Mouse (Mus musculus) thymus, adult 2 months (tissue): ENCODE data around the gene Vamp1. TPM values are rescaled to one million over a fixed set of nuclear protein-coding genes. Genes with fewer than 3 reads are reported as not detected.

Experiments used
- DNase-seq: peaks from one replicate; pipeline ENCODE4 v3.0.0; 2021
- H3K27ac ChIP-seq: fragments of 200-500 bp; 2 replicates; pipeline ENCODE4 v1.5.1; 2012; ENCODE audit warnings: low read length, control low read depth; ENCODE audit not compliant: control insufficient read depth, insufficient read depth
- H3K27me3 ChIP-seq: fragments of 200-500 bp; 2 replicates; pipeline ENCODE4 v1.6.1; 2012; ENCODE audit warnings: mild to moderate bottlenecking, low read length, moderate library complexity, mixed read lengths; ENCODE audit not compliant: control insufficient read depth, insufficient read depth
- H3K36me3 ChIP-seq: fragments of 200-500 bp; 2 replicates; pipeline ENCODE4 v1.6.1; 2012; ENCODE audit warnings: mild to moderate bottlenecking, low read length, moderate library complexity; ENCODE audit not compliant: control insufficient read depth, insufficient read depth
- H3K4me1 ChIP-seq: fragments of 200-500 bp; replicated peaks from 2 replicates; pipeline ENCODE4 v1.6.1; 2012; ENCODE audit warnings: low read length; ENCODE audit not compliant: control insufficient read depth, insufficient read depth
- H3K4me3 ChIP-seq: fragments of 200-500 bp; 2 replicates; pipeline ENCODE4 v1.5.1; 2012; ENCODE audit warnings: mild to moderate bottlenecking, low read length, control low read depth, moderate library complexity; ENCODE audit not compliant: control insufficient read depth, insufficient read depth
- CTCF ChIP-seq: fragments of 200-500 bp; IDR thresholded peaks from 2 replicates; pipeline ENCODE4 v1.5.1; 2012; ENCODE audit warnings: mild to moderate bottlenecking, control low read depth, low read length, moderate library complexity, borderline replicate concordance; ENCODE audit not compliant: control insufficient read depth, poor library complexity, insufficient read depth; ENCODE audit errors: extremely low read depth
- POLR2A ChIP-seq: fragments of 200-500 bp; IDR thresholded peaks from 2 replicates; pipeline ENCODE4 v1.6.1; 2012; ENCODE audit warnings: mild to moderate bottlenecking, low read length, control low read depth, moderate library complexity; ENCODE audit not compliant: control insufficient read depth, poor library complexity, insufficient read depth; ENCODE audit errors: extremely low read depth
- WGBS: fragments of 180-500 bp; shearing (Covaris S2); methylation state at CpG from one replicate; pipeline ENCODE4 v1.1.7; 2018; 5-methylcytosine and 5-hydroxymethylcytosine counted together
- polyA plus RNA-seq: library from polyadenylated mRNA; depleted of rRNA; stranded (reverse); fragments of >200 nt; gene quantifications from 2 replicates; pipeline ENCODE4 v1.2.3, GENCODE M21; 2012

Vamp1 gene
- polyA plus RNA-seq, 1 experiment = 423 TPM

GRCm38 (mm10) chr6:125192016-125192714, 23.2 kb upstream of the Vamp1 start:
- WGBS = under 1% methylated on average over 34 of the region's 34 CpGs
- H3K4me1 ChIP-seq = peaks cover 2% of the 10 kb centered on the region
- TF ChIP-seq CTCF (no peak), POLR2A (no peak; the same call in 1 of the 2 replicates)
- H3K27ac ChIP-seq = peak overlapping the region; percentile 86
- no peaks in the 10 kb centered on the region for H3K27me3 ChIP-seq
- H3K36me3 ChIP-seq = peaks cover 10% of the 10 kb centered on the region
- DNase-seq = peak; percentile 87
- H3K4me3 ChIP-seq = peak overlapping the region; percentile 86

DNA sequence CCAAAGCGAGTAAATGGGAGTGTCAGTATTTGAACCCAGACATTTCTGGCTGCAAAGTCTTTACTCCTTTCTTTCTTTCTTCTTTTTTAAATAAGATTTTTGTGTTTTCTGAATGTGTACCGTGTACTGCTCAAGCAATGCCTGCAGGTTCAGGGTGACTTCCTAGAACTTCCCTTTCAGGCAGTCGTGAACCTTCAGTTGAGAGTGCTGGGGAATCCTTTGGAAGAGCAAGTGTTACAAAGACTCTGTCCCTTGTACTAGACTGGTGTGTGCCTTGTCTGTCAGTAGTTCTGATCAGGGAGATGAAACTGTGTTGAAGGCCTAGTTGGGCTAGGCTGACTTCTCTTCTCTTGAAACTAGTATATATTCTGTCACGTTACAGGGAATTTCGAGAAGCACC, 22.5 kb upstream of the Vamp1 start:
- 29% methylated on average over 5 of the region's 5 CpGs for WGBS
- Histone ChIP-seq H3K4me3 (peak overlapping the region; percentile 86), H3K4me1 (peaks cover 2% of the 10 kb centered on the region), H3K36me3 (peaks cover 8% of the 10 kb centered on the region; the same call in 1 of the 2 replicates), H3K27me3 (no peaks in the 10 kb centered on the region), H3K27ac (peak overlapping the region; percentile 86; the same call in 1 of the 2 replicates)
- TF ChIP-seq POLR2A (no peak), CTCF (no peak)
- DNase-seq = no peak

GRCm38 (mm10) chr6:125193390-125193789, 22.0 kb upstream of the Vamp1 start:
- Histone ChIP-seq H3K36me3 (peaks cover 5% of the 10 kb centered on the region; the same call in 1 of the 2 replicates), H3K4me1 (peaks cover 2% of the 10 kb centered on the region), H3K27me3 (no peaks in the 10 kb centered on the region), H3K4me3 (no peak overlapping the region), H3K27ac (no peak overlapping the region)
- DNase-seq = no peak
- TF ChIP-seq POLR2A (no peak), CTCF (no peak)
- 82% methylated on average over 7 of the region's 7 CpGs for WGBS

DNA sequence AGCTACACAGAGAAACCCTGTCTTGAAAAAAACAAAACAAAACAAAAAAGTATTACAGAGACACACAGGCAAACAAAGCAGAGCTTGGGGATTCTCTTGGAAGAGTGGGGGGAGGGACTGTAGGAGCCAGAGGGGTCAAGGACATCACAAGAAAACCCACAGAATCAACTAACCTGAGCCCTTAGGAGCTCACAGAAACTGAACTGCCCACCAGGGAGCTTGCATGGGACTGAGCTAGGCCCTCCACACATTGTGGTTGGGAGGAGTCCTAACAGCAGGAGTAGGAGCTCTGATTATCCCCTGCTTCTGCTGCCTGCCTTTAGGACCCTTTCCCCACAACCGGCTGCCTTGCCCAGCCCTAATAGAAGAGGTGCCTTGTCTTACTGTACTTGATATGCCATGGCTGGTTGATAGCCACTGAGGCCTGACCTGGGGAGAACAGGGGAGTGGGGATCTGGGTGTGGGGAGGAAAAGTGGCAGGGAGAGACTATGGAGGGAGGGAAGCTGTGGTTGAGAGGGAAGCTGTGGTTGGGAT, 19.7 kb upstream of the Vamp1 start:
- no peak overlapping the region for H3K27ac ChIP-seq
- H3K36me3 ChIP-seq = 0 out of 2 replicates have a peak, but pooled peaks cover 4% of the 10 kb centered on the region
- H3K27me3 ChIP-seq = no peaks in the 10 kb centered on the region
- DNase-seq = no peak
- 92% methylated on average over 1 of the region's 1 CpGs for WGBS
- no peak for TF ChIP-seq POLR2A
- TF ChIP-seq CTCF = no peak
- peaks cover 2% of the 10 kb centered on the region for H3K4me1 ChIP-seq
- H3K4me3 ChIP-seq = no peak overlapping the region

DNA sequence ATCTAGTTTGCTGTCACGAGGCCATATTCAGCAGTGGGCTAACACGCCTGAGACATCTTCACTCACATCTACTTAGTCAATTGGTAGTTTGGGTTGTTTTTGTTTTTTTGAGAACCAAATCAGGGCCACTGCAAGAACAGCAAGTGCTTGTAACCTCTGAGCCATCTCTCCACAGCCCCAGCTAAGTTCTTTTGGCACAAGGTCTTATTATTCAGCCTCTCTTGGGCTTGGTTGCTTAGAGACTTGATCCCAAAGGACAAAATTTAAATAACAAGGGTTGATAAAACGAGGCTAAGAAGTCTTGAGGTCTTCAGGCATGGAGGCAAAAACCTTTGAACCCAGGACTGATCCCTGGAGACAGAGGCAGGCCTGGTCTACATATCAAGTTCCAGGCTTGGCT, 19.1 kb upstream of the Vamp1 start:
- H3K4me3 ChIP-seq = no peak overlapping the region
- H3K27me3 ChIP-seq = no peaks in the 10 kb centered on the region
- H3K27ac ChIP-seq = no peak overlapping the region
- no peak for DNase-seq
- 0 out of 2 replicates have a peak, but pooled peaks cover 4% of the 10 kb centered on the region for H3K36me3 ChIP-seq
- WGBS = 93% methylated on average over 3 of the region's 3 CpGs
- peaks cover 2% of the 10 kb centered on the region for H3K4me1 ChIP-seq
- TF ChIP-seq CTCF (no peak), POLR2A (no peak)

GRCm38 (mm10) chr6:125197166-125197565, 18.2 kb upstream of the Vamp1 start:
- 96% methylated on average over 5 of the region's 5 CpGs for WGBS
- 0 out of 2 replicates have a peak, but pooled peaks cover 4% of the 10 kb centered on the region for H3K36me3 ChIP-seq
- no peak overlapping the region for H3K4me3 ChIP-seq
- TF ChIP-seq POLR2A (no peak), CTCF (no peak)
- H3K27ac ChIP-seq = no peak overlapping the region
- DNase-seq = no peak
- no peaks in the 10 kb centered on the region for H3K27me3 ChIP-seq
- H3K4me1 ChIP-seq = peaks cover 2% of the 10 kb centered on the region

- whole genome bisulfite sequencing = 97% methylated on average over 1 of the region's 1 CpGs
- no peak for DNase-seq
Observed at GRCm38 (mm10) chr6:125210436-125210835, 4.9 kb upstream of the Vamp1 start.

More at GRCm38 (mm10) chr6:125210436-125210835, 4.9 kb upstream of the Vamp1 start:
- H3K4me3 ChIP-seq = no peak overlapping the region
- no peaks in the 10 kb centered on the region for H3K4me1 ChIP-seq
- H3K36me3 ChIP-seq = no peaks in the 10 kb centered on the region
- no peak overlapping the region for H3K27ac ChIP-seq
- TF ChIP-seq POLR2A (no peak), CTCF (no peak)
- no peaks in the 10 kb centered on the region for H3K27me3 ChIP-seq
